Mouse (Mus musculus): ENCODE results near the gene N6amt1.

The N6amt1 gene

GRCm38 (mm10) chr16:87387444-87387977 lies 33.5 kb downstream of the N6amt1 start:
- no peak for DNase-seq (ENCODE audit: low spot score in 2 of 2)

- DNase-seq (ENCODE audit: low spot score in 2 of 2) = peak; percentile 27 to 77
Measured at GRCm38 (mm10) chr16:87393813-87394548, 40.0 kb downstream of the N6amt1 start.

GRCm38 (mm10) chr16:87405001-87405400 lies 51.0 kb downstream of the N6amt1 start:
- DNase-seq (ENCODE audit: low spot score in 2 of 2) = no peak
